Mouse (Mus musculus) cerebellum, adult 2 months (tissue): ENCODE measurements around the gene Palld.

Experiments used
- CTCF ChIP-seq: fragments of 200-500 bp; IDR thresholded peaks from 2 replicates; pipeline ENCODE4 v1.5.1; 2011; ENCODE audit warnings: low read depth, mild to moderate bottlenecking, control low read depth, low read length, moderate library complexity, borderline replicate concordance; ENCODE audit not compliant: insufficient read depth
- POLR2A ChIP-seq: fragments of 200-500 bp; IDR thresholded peaks from 2 replicates; pipeline ENCODE4 v1.6.1; 2011; ENCODE audit warnings: low read length, control low read depth, borderline replicate concordance; ENCODE audit not compliant: insufficient read depth

DNA sequence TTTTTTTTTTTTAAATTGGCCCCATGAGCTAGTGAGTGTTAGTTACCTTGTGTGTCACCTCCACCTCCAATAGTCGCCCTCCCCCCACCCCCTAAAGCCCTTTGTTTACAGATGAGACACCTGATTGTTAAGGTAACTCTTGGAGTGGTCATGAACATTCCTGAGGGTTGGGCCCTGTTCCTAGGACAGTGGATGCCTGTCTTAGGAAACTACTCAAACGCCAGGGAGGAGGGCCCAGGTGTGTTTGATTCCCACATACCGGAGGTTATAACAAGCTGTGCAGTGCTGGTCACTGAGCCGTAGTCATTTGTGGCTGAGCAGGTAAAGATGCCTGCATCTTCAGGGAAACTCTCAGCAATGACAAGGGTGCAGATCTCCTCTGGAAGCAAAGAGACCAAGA lies 215.4 kb downstream of the Palld start:
- TF ChIP-seq CTCF (no peak), POLR2A (no peak)
